Mouse (Mus musculus) forebrain, embryonic 14.5 days (tissue): ENCODE measurements at regions not wholly inside any gene's neighbourhood (a gene's known extent, or its start where the extent isn't known, plus 50 kb on each side); places are given as distances from the start of the nearest gene placed in this dataset.

Source experiments
- ATAC-seq: fragments of 200-750 bp; cut with Nextera tagmentation; 2 replicates; pipeline ENCODE4 v1.8.0; 2017; ENCODE audit warnings: mild to moderate bottlenecking, moderate library complexity
- DNase-seq: peaks from one replicate; pipeline ENCODE4 v3.0.0-alpha.2; 2015; ENCODE audit warnings: low spot score
- H3K27ac ChIP-seq: fragments of 300-500 bp; sonication (generic); 2 replicates; pipeline ENCODE4 v1.5.1; 2014; ENCODE audit warnings: low read depth, mild to moderate bottlenecking, control low read depth, low read length, moderate library complexity
- H3K27me3 ChIP-seq: fragments of 300-500 bp; sonication (generic); replicated peaks from 2 replicates; pipeline ENCODE4 v1.6.1; 2014; ENCODE audit warnings: low read length, control low read depth, mixed read lengths; ENCODE audit not compliant: control insufficient read depth, insufficient read depth
- H3K36me3 ChIP-seq: fragments of 300-500 bp; sonication (generic); 2 replicates; pipeline ENCODE4 v1.6.1; 2014; ENCODE audit warnings: low read length, control low read depth; ENCODE audit not compliant: control insufficient read depth, insufficient read depth
- H3K4me1 ChIP-seq: fragments of 300-500 bp; sonication (generic); 2 replicates; pipeline ENCODE4 v1.6.1; 2014; ENCODE audit warnings: antibody characterized with exemption, low read length, control low read depth; ENCODE audit not compliant: control insufficient read depth, insufficient read depth
- H3K4me2 ChIP-seq: fragments of 300-500 bp; sonication (generic); 2 replicates; pipeline ENCODE4 v1.6.1; 2014; ENCODE audit warnings: mild to moderate bottlenecking, control low read depth, low read length
- H3K4me3 ChIP-seq: fragments of 300-500 bp; sonication (generic); 2 replicates; pipeline ENCODE4 v1.5.1; 2014; ENCODE audit warnings: low read depth, low read length, control low read depth
- H3K9ac ChIP-seq: fragments of 300-500 bp; sonication (generic); 2 replicates; pipeline ENCODE4 v1.6.1; 2014; ENCODE audit warnings: mild to moderate bottlenecking, low read length, control low read depth, moderate library complexity
- H3K9me3 ChIP-seq: fragments of 300-500 bp; sonication (generic); replicated peaks from 2 replicates; pipeline ENCODE4 v1.6.1; 2016; ENCODE audit warnings: low read length, control low read depth, mixed read lengths; ENCODE audit not compliant: control insufficient read depth
- whole genome bisulfite sequencing: fragments of 180-500 bp; shearing (Covaris S2); extraction: QIAGEN DNeasy Blood & Tissue Kit; methylation state at CpG from one replicate; pipeline ENCODE4 v1.1.7; 2014; 5-methylcytosine and 5-hydroxymethylcytosine counted together

DNA sequence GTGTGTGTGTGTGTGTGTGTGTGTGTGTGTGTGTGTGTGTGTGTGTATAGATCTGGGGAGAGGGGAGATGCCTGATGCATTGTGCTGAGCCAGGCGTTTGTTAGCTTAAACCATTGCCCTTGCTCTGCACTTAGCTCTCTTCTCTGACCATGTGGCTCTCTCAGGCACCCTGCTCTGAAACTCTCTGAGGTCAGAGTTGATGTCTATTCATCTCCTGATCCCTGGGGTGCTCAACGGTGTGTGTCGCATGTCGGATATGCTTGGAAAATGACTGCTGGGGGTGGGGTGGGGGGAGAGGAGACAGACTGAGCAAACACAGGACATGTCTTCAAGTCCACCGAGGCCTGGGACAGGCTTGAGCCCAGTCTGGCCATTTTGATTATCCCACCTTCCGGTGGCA is 446.4 kb downstream of the Tshz3 start:
- ATAC-seq, result no peak
- Histone ChIP-seq H3K9me3 (no peaks in the 10 kb centered on the region), H3K9ac (no peak overlapping the region), H3K36me3 (no peaks in the 10 kb centered on the region), H3K4me3 (no peak overlapping the region), H3K27ac (no peak overlapping the region), H3K27me3 (no peaks in the 10 kb centered on the region), H3K4me2 (no peak overlapping the region), H3K4me1 (no peaks in the 10 kb centered on the region)
- WGBS, result 59% methylated on average over 6 of the region's 6 CpGs
- no peak for DNase-seq

DNA sequence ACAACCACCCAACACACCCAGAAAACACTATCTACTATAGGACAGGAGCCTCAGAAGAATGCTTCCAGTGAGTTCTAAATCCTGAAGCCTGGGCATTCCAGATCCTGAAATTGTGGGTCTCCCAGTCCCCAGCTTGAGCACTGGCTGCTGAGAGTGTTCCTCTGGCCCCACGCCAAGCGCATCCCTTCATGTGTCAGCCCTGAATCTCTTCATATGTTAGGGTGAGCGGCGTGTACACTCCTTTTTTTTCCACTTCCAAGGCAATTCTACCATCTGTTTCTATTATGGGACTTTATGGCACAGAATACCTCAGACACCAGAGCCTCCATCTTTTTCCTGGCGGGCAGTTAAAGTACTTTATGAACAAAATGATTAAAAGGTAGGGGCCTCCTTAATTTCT is 451.8 kb downstream of the Tshz3 start:
- Histone ChIP-seq H3K27me3 (no peaks in the 10 kb centered on the region), H3K36me3 (no peaks in the 10 kb centered on the region), H3K4me3 (no peak overlapping the region), H3K27ac (no peak overlapping the region), H3K4me1 (no peaks in the 10 kb centered on the region), H3K4me2 (no peak overlapping the region), H3K9me3 (no peaks in the 10 kb centered on the region), H3K9ac (no peak overlapping the region)
- DNase-seq, result peak; percentile 87
- WGBS, result 58% methylated on average over 5 of the region's 5 CpGs
- peak; percentile 82 for ATAC-seq

DNA sequence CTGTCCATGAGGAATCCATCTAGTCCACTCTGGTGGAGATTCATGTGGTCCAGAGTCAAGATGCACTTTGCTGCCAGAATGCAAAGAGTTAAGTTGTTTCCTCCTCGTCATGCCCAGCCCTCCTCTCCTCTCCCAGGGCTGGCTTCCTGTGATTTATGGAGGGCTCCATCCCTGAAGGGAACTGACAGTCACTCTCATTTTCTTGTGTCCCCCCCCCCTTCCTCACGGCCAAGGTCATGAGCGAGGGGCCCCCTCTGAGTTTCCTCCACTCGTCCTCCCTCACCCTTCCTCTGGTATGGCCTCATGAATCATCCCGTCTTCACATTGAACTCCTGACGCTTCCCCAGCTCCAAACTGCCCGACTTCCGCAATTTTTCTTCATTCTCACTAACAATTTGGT is 461.9 kb downstream of the Tshz3 start:
- 82% methylated on average over 8 of the region's 8 CpGs for WGBS

DNA sequence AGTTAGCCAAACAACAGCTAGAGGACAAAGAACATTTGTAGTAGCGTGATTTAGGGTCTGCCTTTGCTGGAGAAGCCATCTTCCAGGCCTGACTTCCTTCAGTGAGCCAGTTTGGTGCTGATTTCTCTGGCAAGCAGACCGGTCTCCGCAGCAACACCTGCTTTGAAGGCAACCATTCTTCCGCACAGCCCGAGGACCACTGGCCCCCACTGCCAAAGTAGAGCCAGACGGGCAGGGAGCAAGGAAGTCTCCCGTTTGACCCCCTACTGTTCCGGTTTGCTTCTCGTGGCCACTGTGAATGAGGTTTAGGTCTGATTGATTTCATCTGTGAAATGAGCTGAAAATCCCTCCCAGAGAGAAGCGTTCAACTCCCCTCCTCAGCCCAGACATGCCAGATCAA is 471.0 kb downstream of the Tshz3 start:
- WGBS, result 65% methylated on average over 10 of the region's 10 CpGs
- H3K4me3 ChIP-seq, result no peak overlapping the region
- H3K4me1 ChIP-seq, result no peaks in the 10 kb centered on the region
- no peaks in the 10 kb centered on the region for H3K36me3 ChIP-seq
- DNase-seq (no peak), ATAC-seq (no peak)
- H3K27me3 ChIP-seq, result no peaks in the 10 kb centered on the region
- no peak overlapping the region for H3K4me2 ChIP-seq
- no peak overlapping the region for H3K27ac ChIP-seq
- H3K9ac ChIP-seq, result no peak overlapping the region
- H3K9me3 ChIP-seq, result no peaks in the 10 kb centered on the region

More for the DNA sequence above, 461.9 kb downstream of the Tshz3 start:
- Histone ChIP-seq H3K27me3 (no peaks in the 10 kb centered on the region), H3K27ac (no peak overlapping the region), H3K4me3 (no peak overlapping the region), H3K9ac (no peak overlapping the region), H3K4me1 (no peaks in the 10 kb centered on the region), H3K36me3 (no peaks in the 10 kb centered on the region), H3K4me2 (no peak overlapping the region), H3K9me3 (no peaks in the 10 kb centered on the region)
- ATAC-seq (no peak), DNase-seq (no peak)

DNA sequence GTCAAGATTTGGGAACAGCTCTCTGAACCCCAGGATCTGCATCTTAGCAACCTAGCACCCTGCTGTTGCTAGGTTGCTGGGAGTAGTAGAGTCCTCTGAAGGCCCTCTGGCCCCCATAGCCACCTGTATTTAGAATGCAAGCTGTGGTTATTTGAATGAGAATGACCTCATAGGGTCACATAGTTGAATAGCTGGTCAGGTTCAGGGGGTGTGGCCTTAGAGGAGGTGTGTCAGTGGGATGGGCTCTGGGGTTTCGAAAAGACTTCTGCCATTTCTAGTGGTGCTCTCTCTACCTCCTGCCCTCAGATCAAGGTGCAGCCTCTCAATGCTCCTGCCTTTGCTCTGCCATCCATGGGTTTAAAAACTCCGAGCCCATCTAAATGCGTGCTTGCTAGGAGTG is 477.8 kb downstream of the Tshz3 start:
- DNase-seq (no peak), ATAC-seq (no peak)
- H3K9me3 ChIP-seq, result no peaks in the 10 kb centered on the region
- no peaks in the 10 kb centered on the region for H3K36me3 ChIP-seq
- no peak overlapping the region for H3K27ac ChIP-seq
- 85% methylated on average over 3 of the region's 3 CpGs for WGBS
- H3K4me3 ChIP-seq, result no peak overlapping the region
- H3K9ac ChIP-seq, result no peak overlapping the region
- H3K4me1 ChIP-seq, result peaks cover 11% of the 10 kb centered on the region; the same call in 1 of the 2 replicates
- no peaks in the 10 kb centered on the region for H3K27me3 ChIP-seq
- H3K4me2 ChIP-seq, result no peak overlapping the region

DNA sequence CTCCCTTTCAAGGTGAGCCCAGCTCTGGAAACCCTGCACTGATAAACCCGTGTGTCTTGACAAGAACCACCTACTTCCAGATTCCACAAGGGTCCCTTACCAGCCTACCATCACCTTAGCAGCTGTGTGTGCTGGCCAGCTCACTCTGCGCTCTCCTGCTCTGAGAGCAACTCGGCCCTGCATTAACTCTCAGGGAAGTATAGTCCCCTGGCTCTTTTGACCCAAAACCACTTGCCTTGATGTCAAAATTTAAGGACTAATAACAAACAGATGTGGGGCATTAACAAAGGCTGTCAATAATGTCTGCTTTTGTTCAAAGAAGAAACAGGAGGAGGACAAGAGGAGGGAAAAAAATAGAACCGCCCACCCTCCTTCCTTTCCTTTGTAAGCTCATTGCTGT is 480.3 kb downstream of the Tshz3 start:
- no peaks in the 10 kb centered on the region for H3K27me3 ChIP-seq
- DNase-seq, result no peak
- H3K9ac ChIP-seq, result no peak overlapping the region
- no peaks in the 10 kb centered on the region for H3K9me3 ChIP-seq
- H3K4me3 ChIP-seq, result no peak overlapping the region
- H3K36me3 ChIP-seq, result no peaks in the 10 kb centered on the region
- ATAC-seq, result no peak
- H3K27ac ChIP-seq, result no peak overlapping the region
- WGBS, result 51% methylated on average over 4 of the region's 4 CpGs
- peaks cover 16% of the 10 kb centered on the region; the same call in 1 of the 2 replicates for H3K4me1 ChIP-seq
- no peak overlapping the region for H3K4me2 ChIP-seq

DNA sequence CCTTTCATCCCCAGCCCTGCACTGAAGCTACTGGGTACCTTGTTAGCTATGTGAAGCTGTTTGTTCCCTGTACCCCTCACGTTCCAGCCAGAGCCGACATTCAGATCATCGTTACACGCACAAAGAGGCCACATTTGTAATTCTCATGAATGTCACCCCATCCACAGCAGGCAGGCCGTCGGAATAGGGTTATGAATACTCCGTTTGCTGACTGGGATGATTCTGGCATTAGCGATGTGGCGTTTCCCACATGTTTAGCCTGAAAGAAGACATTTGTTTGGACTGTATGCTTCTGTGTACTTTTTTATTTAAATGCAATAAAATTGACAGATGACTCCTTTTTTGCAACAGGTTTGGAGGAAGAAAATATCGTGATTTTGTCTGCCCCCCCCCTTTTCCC is 482.0 kb downstream of the Tshz3 start:
- no peak overlapping the region for H3K27ac ChIP-seq
- H3K9me3 ChIP-seq, result no peaks in the 10 kb centered on the region
- H3K4me3 ChIP-seq, result no peak overlapping the region
- peak; percentile 36 for DNase-seq
- H3K4me2 ChIP-seq, result peak overlapping the region; percentile 31
- no peaks in the 10 kb centered on the region for H3K27me3 ChIP-seq
- peak; percentile 38; the same call in 1 of the 2 replicates for ATAC-seq
- no peak overlapping the region for H3K9ac ChIP-seq
- peaks cover 16% of the 10 kb centered on the region; the same call in 1 of the 2 replicates for H3K4me1 ChIP-seq
- 14% methylated on average over 10 of the region's 10 CpGs for WGBS
- H3K36me3 ChIP-seq, result no peaks in the 10 kb centered on the region

DNA sequence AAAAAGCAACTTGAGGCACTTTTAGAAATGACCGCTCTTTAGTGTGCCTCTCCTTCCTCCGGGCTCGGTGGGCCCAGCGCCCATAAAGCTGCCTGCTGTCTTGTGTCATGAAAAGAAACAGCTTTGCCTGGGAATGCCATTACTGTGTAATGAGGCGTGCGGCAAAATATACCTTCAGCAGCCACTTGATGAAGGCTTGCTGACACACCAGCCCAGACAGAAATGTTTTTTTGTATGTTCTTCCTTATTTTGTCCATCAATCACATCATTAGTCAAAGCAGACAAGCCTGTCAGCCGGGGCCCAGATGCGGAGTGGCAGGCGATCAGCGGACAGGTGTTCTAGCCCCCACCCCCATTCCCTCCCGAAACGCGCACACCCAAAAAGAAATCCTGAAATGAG is 482.5 kb downstream of the Tshz3 start:
- peaks cover 16% of the 10 kb centered on the region; the same call in 1 of the 2 replicates for H3K4me1 ChIP-seq
- H3K9ac ChIP-seq, result no peak overlapping the region
- peak overlapping the region; percentile 31 for H3K4me2 ChIP-seq
- H3K36me3 ChIP-seq, result no peaks in the 10 kb centered on the region
- 4% methylated on average over 13 of the region's 13 CpGs for WGBS
- peak; percentile 79 for ATAC-seq
- no peaks in the 10 kb centered on the region for H3K27me3 ChIP-seq
- H3K27ac ChIP-seq, result no peak overlapping the region
- no peak overlapping the region for H3K4me3 ChIP-seq
- DNase-seq, result peak; percentile 65
- H3K9me3 ChIP-seq, result no peaks in the 10 kb centered on the region

DNA sequence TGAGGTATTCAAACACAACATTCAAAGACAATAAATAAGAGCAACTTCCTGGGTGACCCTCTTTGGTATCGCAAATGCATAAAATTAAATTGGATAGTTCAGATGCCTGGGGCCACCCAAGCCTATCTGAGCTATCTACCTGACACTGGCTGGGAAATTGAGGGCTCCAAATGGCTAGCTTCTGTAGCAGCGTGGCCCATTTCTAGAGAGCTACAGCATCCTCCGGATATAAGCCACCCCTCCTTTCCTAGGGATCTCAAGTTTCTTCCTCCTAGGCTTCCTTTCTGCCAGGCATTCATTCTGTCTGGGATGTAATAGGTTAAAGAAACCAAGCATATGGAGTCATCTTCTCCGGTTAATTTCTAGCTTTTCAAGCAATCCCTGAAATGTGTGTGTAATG is 483.2 kb downstream of the Tshz3 start:
- DNase-seq, result peak; percentile 32
- no peak overlapping the region for H3K27ac ChIP-seq
- WGBS, result 58% methylated on average over 4 of the region's 4 CpGs
- no peak overlapping the region for H3K4me2 ChIP-seq
- no peaks in the 10 kb centered on the region for H3K9me3 ChIP-seq
- H3K27me3 ChIP-seq, result no peaks in the 10 kb centered on the region
- no peak; the same call in 1 of the 2 replicates for ATAC-seq
- no peak overlapping the region for H3K9ac ChIP-seq
- H3K4me1 ChIP-seq, result peaks cover 16% of the 10 kb centered on the region; the same call in 1 of the 2 replicates
- H3K4me3 ChIP-seq, result no peak overlapping the region
- H3K36me3 ChIP-seq, result no peaks in the 10 kb centered on the region
